Mouse (Mus musculus) embryonic facial prominence, embryonic 13.5 days (tissue): ENCODE measurements around the gene Spaca9. TPM values are rescaled to one million over a fixed set of nuclear protein-coding genes. Genes with fewer than 3 reads are reported as not detected.

Source experiments
- ATAC-seq: fragments of 200-750 bp; cut with Nextera tagmentation; 2 replicates; pipeline ENCODE4 v1.8.0; 2017; ENCODE audit warnings: low read depth; ENCODE audit not compliant: insufficient number of reproducible peaks, insufficient read depth, low FRiP score, low TSS enrichment
- H3K27ac ChIP-seq: fragments of 300-500 bp; sonication (generic); 2 replicates; pipeline ENCODE4 v1.5.1; 2015; ENCODE audit warnings: moderate library complexity, mild to moderate bottlenecking, inconsistent platforms
- H3K27me3 ChIP-seq: fragments of 300-500 bp; sonication (generic); 2 replicates; pipeline ENCODE4 v1.6.1; 2015; ENCODE audit warnings: mild to moderate bottlenecking, inconsistent platforms
- H3K36me3 ChIP-seq: fragments of 300-500 bp; sonication (generic); 2 replicates; pipeline ENCODE4 v1.6.1; 2015; ENCODE audit warnings: mild to moderate bottlenecking, inconsistent platforms
- H3K4me1 ChIP-seq: fragments of 300-500 bp; sonication (generic); 2 replicates; pipeline ENCODE4 v1.6.1; 2015; ENCODE audit warnings: inconsistent platforms
- H3K4me2 ChIP-seq: fragments of 300-500 bp; sonication (generic); 2 replicates; pipeline ENCODE4 v1.6.1; 2015; ENCODE audit warnings: moderate library complexity, mild to moderate bottlenecking, inconsistent platforms
- H3K4me3 ChIP-seq: fragments of 300-500 bp; sonication (generic); 2 replicates; pipeline ENCODE4 v1.5.1; 2015; ENCODE audit warnings: mild to moderate bottlenecking, inconsistent platforms
- H3K9ac ChIP-seq: fragments of 300-500 bp; sonication (generic); 2 replicates; pipeline ENCODE4 v1.6.1; 2015; ENCODE audit warnings: mild to moderate bottlenecking, inconsistent platforms
- H3K9me3 ChIP-seq: fragments of 300-500 bp; sonication (generic); 2 replicates; pipeline ENCODE4 v1.6.1; 2016; ENCODE audit warnings: inconsistent platforms
- WGBS: fragments of 180-500 bp; shearing (Covaris S2); methylation state at CpG from one replicate; pipeline ENCODE4 v1.1.7; 2015; ENCODE audit warnings: mixed read lengths; 5-methylcytosine and 5-hydroxymethylcytosine counted together
- polyA plus RNA-seq: library from polyadenylated mRNA; unstranded; fragments of >200 nt; fragmentation: Nextera tagmentation; extraction: Ambion mirVana; gene quantifications from 2 replicates; pipeline ENCODE4 v1.2.1, GENCODE M21; 2015

The Spaca9 gene
- polyA plus RNA-seq, 1 experiment from 2014 or later, result 0.89 TPM

GRCm38 (mm10) chr2:28706787-28707186 lies 7.3 kb upstream of the Spaca9 start:
- Histone ChIP-seq H3K4me1 (peaks cover 23% of the 10 kb centered on the region), H3K4me2 (no peak overlapping the region), H3K36me3 (no peaks in the 10 kb centered on the region), H3K27me3 (no peaks in the 10 kb centered on the region), H3K4me3 (no peak overlapping the region), H3K9me3 (no peaks in the 10 kb centered on the region), H3K9ac (no peak overlapping the region), H3K27ac (no peak overlapping the region)
- WGBS, result 64% methylated on average over 6 of the region's 6 CpGs
- no peak for ATAC-seq

- Histone ChIP-seq H3K4me2 (no peak overlapping the region), H3K9me3 (no peaks in the 10 kb centered on the region), H3K9ac (no peak overlapping the region), H3K4me1 (peaks cover 20% of the 10 kb centered on the region), H3K27ac (0 out of 2 replicates have a peak overlapping the region, but pooled peaks have one; percentile 11), H3K4me3 (no peak overlapping the region), H3K36me3 (no peaks in the 10 kb centered on the region), H3K27me3 (no peaks in the 10 kb centered on the region)
- WGBS, result 43% methylated on average over 8 of the region's 8 CpGs
- ATAC-seq, result no peak
These were observed 6.6 kb upstream of the Spaca9 start for GRCm38 (mm10) chr2:28706106-28706636.

- 69% methylated on average over 8 of the region's 8 CpGs for WGBS
- ATAC-seq, result no peak
- peaks cover 16% of the 10 kb centered on the region for H3K4me1 ChIP-seq
These were observed 2.2 kb upstream of the Spaca9 start for GRCm38 (mm10) chr2:28701646-28702262.

GRCm38 (mm10) chr2:28698566-28698965 lies 961 bp downstream of the Spaca9 start:
- H3K4me2 ChIP-seq, result peak overlapping the region; percentile 91; the same call in 1 of the 2 replicates
- WGBS, result 60% methylated on average over 5 of the region's 5 CpGs
- no peaks in the 10 kb centered on the region for H3K9me3 ChIP-seq
- peaks cover 8% of the 10 kb centered on the region for H3K4me1 ChIP-seq
- no peak overlapping the region for H3K9ac ChIP-seq
- no peak overlapping the region for H3K27ac ChIP-seq
- no peak for ATAC-seq
- no peak overlapping the region for H3K4me3 ChIP-seq
- no peaks in the 10 kb centered on the region for H3K27me3 ChIP-seq
- no peaks in the 10 kb centered on the region for H3K36me3 ChIP-seq

More at GRCm38 (mm10) chr2:28701646-28702262, 2.2 kb upstream of the Spaca9 start:
- Histone ChIP-seq H3K36me3 (no peaks in the 10 kb centered on the region), H3K4me3 (no peak overlapping the region), H3K27ac (no peak overlapping the region), H3K9me3 (no peaks in the 10 kb centered on the region), H3K27me3 (no peaks in the 10 kb centered on the region), H3K9ac (no peak overlapping the region), H3K4me2 (no peak overlapping the region)

- H3K4me2 ChIP-seq, result no peak overlapping the region
- peaks cover 14% of the 10 kb centered on the region for H3K36me3 ChIP-seq
- H3K4me1 ChIP-seq, result no peaks in the 10 kb centered on the region
- 78% methylated on average over 9 of the region's 9 CpGs for WGBS
- no peak for ATAC-seq
- no peaks in the 10 kb centered on the region for H3K27me3 ChIP-seq
- no peak overlapping the region for H3K4me3 ChIP-seq
- H3K27ac ChIP-seq, result no peak overlapping the region
- H3K9me3 ChIP-seq, result no peaks in the 10 kb centered on the region
- H3K9ac ChIP-seq, result 0 out of 2 replicates have a peak overlapping the region, but pooled peaks have one; percentile 1
These were observed 6.8 kb downstream of the Spaca9 start for GRCm38 (mm10) chr2:28692692-28693091.

- 41% methylated on average over 3 of the region's 3 CpGs for WGBS
- ATAC-seq, result no peak
- Histone ChIP-seq H3K9me3 (no peaks in the 10 kb centered on the region), H3K27me3 (no peaks in the 10 kb centered on the region), H3K36me3 (peaks cover 57% of the 10 kb centered on the region), H3K9ac (no peak overlapping the region), H3K4me1 (no peaks in the 10 kb centered on the region), H3K4me2 (no peak overlapping the region), H3K27ac (no peak overlapping the region), H3K4me3 (no peak overlapping the region)
These were observed 11.1 kb downstream of the Spaca9 start for GRCm38 (mm10) chr2:28688431-28688830.

GRCm38 (mm10) chr2:28685895-28686294 lies 13.6 kb downstream of the Spaca9 start:
- Histone ChIP-seq H3K9ac (no peak overlapping the region), H3K36me3 (peaks cover 80% of the 10 kb centered on the region), H3K4me1 (no peaks in the 10 kb centered on the region), H3K9me3 (no peaks in the 10 kb centered on the region), H3K4me3 (no peak overlapping the region), H3K4me2 (no peak overlapping the region), H3K27me3 (no peaks in the 10 kb centered on the region), H3K27ac (no peak overlapping the region)
- no peak for ATAC-seq
- WGBS, result 86% methylated on average over 7 of the region's 7 CpGs

GRCm38 (mm10) chr2:28681718-28682117 lies 17.8 kb downstream of the Spaca9 start:
- H3K27ac ChIP-seq, result no peak overlapping the region
- no peak overlapping the region for H3K4me2 ChIP-seq
- H3K36me3 ChIP-seq, result peaks cover 99% of the 10 kb centered on the region
- no peak for ATAC-seq
- no peaks in the 10 kb centered on the region for H3K4me1 ChIP-seq
- no peak overlapping the region for H3K9ac ChIP-seq
- no peak overlapping the region for H3K4me3 ChIP-seq
- H3K9me3 ChIP-seq, result no peaks in the 10 kb centered on the region
- WGBS, result 88% methylated on average over 4 of the region's 4 CpGs
- H3K27me3 ChIP-seq, result no peaks in the 10 kb centered on the region

- ATAC-seq, result no peak
- Histone ChIP-seq H3K9me3 (no peaks in the 10 kb centered on the region), H3K4me1 (no peaks in the 10 kb centered on the region), H3K4me3 (no peak overlapping the region), H3K27me3 (no peaks in the 10 kb centered on the region), H3K36me3 (peaks cover 99% of the 10 kb centered on the region), H3K9ac (no peak overlapping the region), H3K4me2 (no peak overlapping the region), H3K27ac (no peak overlapping the region)
- WGBS, result 40% methylated on average over 4 of the region's 4 CpGs
These were observed 18.8 kb downstream of the Spaca9 start for GRCm38 (mm10) chr2:28680710-28681109.

- Histone ChIP-seq H3K9me3 (no peaks in the 10 kb centered on the region), H3K4me2 (no peak overlapping the region), H3K27ac (no peak overlapping the region), H3K4me3 (no peak overlapping the region), H3K27me3 (no peaks in the 10 kb centered on the region), H3K9ac (no peak overlapping the region), H3K36me3 (peaks cover 96% of the 10 kb centered on the region), H3K4me1 (no peaks in the 10 kb centered on the region)
- no peak for ATAC-seq
- 93% methylated on average over 8 of the region's 8 CpGs for WGBS
These were observed 23.5 kb downstream of the Spaca9 start for GRCm38 (mm10) chr2:28676005-28676404.

GRCm38 (mm10) chr2:28671438-28671837 lies 28.1 kb downstream of the Spaca9 start:
- Histone ChIP-seq H3K9ac (no peak overlapping the region), H3K27ac (no peak overlapping the region), H3K9me3 (no peaks in the 10 kb centered on the region), H3K4me1 (no peaks in the 10 kb centered on the region), H3K27me3 (no peaks in the 10 kb centered on the region), H3K4me3 (no peak overlapping the region), H3K4me2 (no peak overlapping the region), H3K36me3 (peaks cover 96% of the 10 kb centered on the region)
- 77% methylated on average over 2 of the region's 2 CpGs for WGBS
- ATAC-seq, result no peak

- Histone ChIP-seq H3K4me3 (no peak overlapping the region), H3K4me2 (no peak overlapping the region), H3K9me3 (no peaks in the 10 kb centered on the region), H3K4me1 (no peaks in the 10 kb centered on the region), H3K27me3 (no peaks in the 10 kb centered on the region), H3K36me3 (peaks cover 95% of the 10 kb centered on the region), H3K9ac (no peak overlapping the region), H3K27ac (no peak overlapping the region)
- ATAC-seq, result no peak
- WGBS, result 82% methylated on average over 3 of the region's 3 CpGs
These were observed 33.7 kb downstream of the Spaca9 start for GRCm38 (mm10) chr2:28665818-28666217.
